Mouse (Mus musculus) G1E (cell line): ENCODE results near the gene Tefm.

Source experiments
- CTCF ChIP-seq: IDR thresholded peaks from 2 replicates; pipeline ENCODE4 v1.5.1; 2012; ENCODE audit warnings: low read depth, low read length, inconsistent platforms, mixed read lengths
- GATA1 ChIP-seq: IDR thresholded peaks from 2 replicates; pipeline ENCODE4 v1.6.1; 2012; ENCODE audit warnings: borderline replicate concordance, low read length, inconsistent platforms, mixed read lengths

GRCm38 (mm10) chr11:80169629-80170028, 27.7 kb upstream of the Tefm start:
- no peak for TF ChIP-seq CTCF
- TF ChIP-seq GATA1, result no peak
